Comparison of ENCODE assay signal across 11 mouse cellular contexts in the genomic region with DNA sequence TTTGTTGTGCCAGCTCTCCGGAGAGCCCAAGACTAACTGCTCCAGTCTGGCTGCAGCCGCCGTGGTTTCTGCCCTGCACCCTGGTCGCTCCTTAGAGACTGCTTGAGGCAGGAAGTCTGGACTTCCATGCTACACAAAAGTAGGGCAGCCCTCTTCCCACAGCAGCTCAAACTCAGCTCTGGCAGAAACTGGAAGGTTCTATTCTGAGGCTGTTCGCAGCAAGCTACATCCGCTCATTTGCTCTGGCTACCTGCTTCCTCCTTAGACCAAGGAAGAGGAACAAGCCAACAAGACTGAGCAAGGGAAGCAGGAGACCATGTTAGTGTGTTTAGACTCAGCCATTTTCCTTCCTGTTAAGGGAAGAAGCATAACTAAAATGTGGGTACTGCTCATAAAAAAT. TPM values are rescaled to one million over a fixed set of nuclear protein-coding genes. Genes with fewer than 3 reads are reported as not detected.
A peak's percentile ranks its signal among the peaks of the same experiment; 100 is the strongest.
DNase-seq lines count a peak whose midpoint lies in the region; ATAC-seq and TF ChIP-seq lines count a peak whose summit lies in the region.
"Had no signal": no experiment of that assay in that cellular context is flagged by ENCODE, and none has a peak within 500 bp of the region (broad histone marks: within the 10 kb centered on the region; RNA-seq: fewer than 3 reads in every experiment).

No protein-coding gene starts in this region.

- no peak for DNase-seq in gastrocnemius, adult 2 months
- DNase-seq in gastrocnemius, postnatal 10 days: no peak
- DNase-seq in left cerebral cortex, adult 11 months (ENCODE audit: low spot score): peak; percentile 37
- DNase-seq in left cerebral cortex, postnatal 4 days: no peak
- peak; percentile 10 to 30 for DNase-seq in left cerebral cortex, adult 8-10 months (ENCODE audit: low spot score in 2 of 2)
- DNase-seq in splenic B cell, adult 2 months (ENCODE audit: low read depth, low spot score): peak; percentile 16
- DNase-seq in kidney, adult 11 months: no peak
- DNase-seq in stomach, postnatal 0 days (ENCODE audit: low spot score): no peak
- DNase-seq: adrenal gland, postnatal 10 days; forebrain, postnatal 0 days; thymus, adult 2 months had no signal

- no peaks in the 10 kb centered on the region for H3K27me3 ChIP-seq in splenic B cell, adult 2 months (ENCODE audit: control insufficient read depth, insufficient read depth, low read length, poor library complexity, severe bottlenecking)
- H3K27me3 ChIP-seq in stomach, postnatal 0 days (ENCODE audit: control insufficient read depth, insufficient read depth, low read length): no peaks in the 10 kb centered on the region

- WGBS in stomach, postnatal 0 days: 86% methylated on average over 6 of the region's 6 CpGs

- no peak for TF ChIP-seq EP300 in stomach, postnatal 0 days (optimal IDR thresholded peaks at IDR 0.05)

- intact Hi-C loops in gastrocnemius, adult 2 months (cut with DNase I): no loop called here
- intact Hi-C loops in left cerebral cortex, postnatal 4 days (cut with DNase I): no loop called here

- peaks cover 31% of the 10 kb centered on the region for H3K36me3 ChIP-seq in splenic B cell, adult 2 months (ENCODE audit: control insufficient read depth, insufficient read depth, low read length, poor library complexity, severe bottlenecking)
- H3K36me3 ChIP-seq in stomach, postnatal 0 days (ENCODE audit: control insufficient read depth, insufficient read depth, low read length): peaks cover 41% of the 10 kb centered on the region

- H3K4me2 ChIP-seq in stomach, postnatal 0 days (replicated peaks; ENCODE audit: low read depth): no peak overlapping the region

- no peak overlapping the region for H3K4me3 ChIP-seq in gastrocnemius, adult 2 months
- no peak overlapping the region for H3K4me3 ChIP-seq in stomach, postnatal 0 days (ENCODE audit: low read depth, low read length)

- H3K9me3 ChIP-seq in stomach, postnatal 0 days (ENCODE audit: control insufficient read depth, low read length): no peaks in the 10 kb centered on the region

- no peak for TF ChIP-seq CTCF in gastrocnemius, adult 2 months (IDR thresholded peaks at IDR 0.05)
- TF ChIP-seq CTCF in stomach, postnatal 0 days (IDR thresholded peaks at IDR 0.05; ENCODE audit: low read depth): no peak

- H3K27ac ChIP-seq in gastrocnemius, adult 2 months: peak overlapping the region; percentile 24; the same call in 1 of the 2 replicates
- H3K27ac ChIP-seq in stomach, postnatal 0 days (replicated peaks): no peak overlapping the region

- no peak for ATAC-seq in stomach, postnatal 0 days (ENCODE audit: low FRiP score, low TSS enrichment)
- ATAC-seq: forebrain, postnatal 0 days had no signal

- no peak overlapping the region for H3K9ac ChIP-seq in stomach, postnatal 0 days (ENCODE audit: low read length)
- H3K9ac ChIP-seq: forebrain, postnatal 0 days had no signal

- no peaks in the 10 kb centered on the region for H3K4me1 ChIP-seq in stomach, postnatal 0 days (replicated peaks; ENCODE audit: control insufficient read depth, insufficient read depth)

RNA-seq across cellular contexts. Expression of a gene that starts 54.4 kb away (rescaled TPM):
- under 1 TPM in 1 of 2 experiments, not detected in 1; 0.26 TPM for total RNA-seq in gastrocnemius, adult 2 months (2021)
- total RNA-seq in gastrocnemius, postnatal 10 days (2021): 10 to 100 TPM; 11.7 to 12.5 TPM
- 1 to 10 TPM; 7.3 to 8.3 TPM for total RNA-seq in left cerebral cortex, postnatal 4 days (2021)
- under 1 TPM; 0.33 to 0.94 (median 0.81) TPM for total RNA-seq in left cerebral cortex, adult 8-10 months (2022)
- 39.2 and 46.3 TPM in 2 replicates for polyA plus RNA-seq in stomach, postnatal 0 days (2015; fragmentation: Nextera tagmentation; extraction: Ambion mirVana)

Comparison
In these comparisons a context has a peak if more than half of its experiments do, and no peak if none do; other contexts are left out.
1. DNase-seq: peak in left cerebral cortex, adult 11 months (single experiment), left cerebral cortex, adult 8-10 months (2 of 2) and splenic B cell, adult 2 months (single experiment); none in gastrocnemius, adult 2 months (single experiment), gastrocnemius, postnatal 10 days (single experiment), left cerebral cortex, postnatal 4 days (single experiment), kidney, adult 11 months (single experiment) and stomach, postnatal 0 days (single experiment).
2. RNA of a gene that starts 54.4 kb away (total RNA-seq): 11.7 to 12.5 TPM in gastrocnemius, postnatal 10 days and 7.3 to 8.3 TPM in left cerebral cortex, postnatal 4 days; 0.33 to 0.94 TPM in left cerebral cortex, adult 8-10 months and 0.26 TPM in gastrocnemius, adult 2 months; every median in the first group is over 4 times any median in the second.